Mouse (Mus musculus) neural tube, embryonic 11.5 days (tissue): ENCODE measurements around the gene Ino80d. TPM values are rescaled to one million over a fixed set of nuclear protein-coding genes. Genes with fewer than 3 reads are reported as not detected.

ENCODE experiments used
- ATAC-seq: fragments of 200-750 bp; cut with Nextera tagmentation; 2 replicates; pipeline ENCODE4 v1.8.0; 2017; ENCODE audit warnings: moderate number of reproducible peaks, mild to moderate bottlenecking, moderate TSS enrichment, moderate library complexity; ENCODE audit not compliant: insufficient read depth, low FRiP score, low TSS enrichment
- DNase-seq: peaks from one replicate; pipeline ENCODE4 v3.0.0-alpha.2; 2015; ENCODE audit warnings: low spot score
- H3K27ac ChIP-seq: fragments of 300-500 bp; sonication (generic); 2 replicates; pipeline ENCODE4 v1.5.1; 2014; ENCODE audit warnings: low read depth, mild to moderate bottlenecking, low read length
- H3K27me3 ChIP-seq: fragments of 300-500 bp; sonication (generic); 2 replicates; pipeline ENCODE4 v1.6.1; 2014; ENCODE audit warnings: mild to moderate bottlenecking, low read length, mixed read lengths; ENCODE audit not compliant: control insufficient read depth, insufficient read depth
- H3K36me3 ChIP-seq: fragments of 300-500 bp; sonication (generic); 2 replicates; pipeline ENCODE4 v1.6.1; 2014; ENCODE audit warnings: mild to moderate bottlenecking, low read length, moderate library complexity, mixed read lengths; ENCODE audit not compliant: control insufficient read depth, insufficient read depth
- H3K4me1 ChIP-seq: fragments of 300-500 bp; sonication (generic); 2 replicates; pipeline ENCODE4 v1.6.1; 2014; ENCODE audit warnings: low read length, mixed read lengths; ENCODE audit not compliant: control insufficient read depth, insufficient read depth
- H3K4me2 ChIP-seq: fragments of 300-500 bp; sonication (generic); 2 replicates; pipeline ENCODE4 v1.6.1; 2014; ENCODE audit warnings: low read depth, mild to moderate bottlenecking, moderate library complexity
- H3K4me3 ChIP-seq: fragments of 300-500 bp; sonication (generic); 2 replicates; pipeline ENCODE4 v1.5.1; 2014; ENCODE audit warnings: low read depth, low read length
- H3K9ac ChIP-seq: fragments of 300-500 bp; sonication (generic); 2 replicates; pipeline ENCODE4 v1.6.1; 2014; ENCODE audit warnings: mild to moderate bottlenecking, low read length
- H3K9me3 ChIP-seq: fragments of 300-500 bp; sonication (generic); 2 replicates; pipeline ENCODE4 v1.6.1; 2016; ENCODE audit warnings: low read length; ENCODE audit not compliant: control insufficient read depth
- WGBS: fragments of 180-500 bp; shearing (Covaris S2); extraction: QIAGEN DNeasy Blood & Tissue Kit; methylation state at CpG from one replicate; pipeline ENCODE4 v1.1.7; 2014; 5-methylcytosine and 5-hydroxymethylcytosine counted together
- polyA plus RNA-seq: library from polyadenylated mRNA; unstranded; fragments of >200 nt; fragmentation: Nextera tagmentation; extraction: Ambion mirVana; gene quantifications from 2 replicates; pipeline ENCODE4 v1.2.1, GENCODE M21; 2014

Ino80d gene
- polyA plus RNA-seq, 1 experiment from 2014 or later = 6.8 TPM

GRCm38 (mm10) chr1:62946987-62947386 lies 167.5 kb downstream of the Ino80d start:
- ATAC-seq (no peak), DNase-seq (no peak)
- 61% methylated on average over 5 of the region's 5 CpGs for WGBS
- Histone ChIP-seq H3K27ac (no peak overlapping the region), H3K4me2 (no peak overlapping the region), H3K4me3 (no peak overlapping the region), H3K27me3 (no peaks in the 10 kb centered on the region), H3K9me3 (no peaks in the 10 kb centered on the region), H3K36me3 (no peaks in the 10 kb centered on the region), H3K9ac (no peak overlapping the region), H3K4me1 (0 out of 2 replicates have a peak, but pooled peaks cover 2% of the 10 kb centered on the region)

- Histone ChIP-seq H3K36me3 (no peaks in the 10 kb centered on the region), H3K9me3 (no peaks in the 10 kb centered on the region), H3K4me2 (no peak overlapping the region), H3K4me1 (peaks cover 9% of the 10 kb centered on the region; the same call in 1 of the 2 replicates), H3K27ac (no peak overlapping the region), H3K4me3 (no peak overlapping the region), H3K27me3 (no peaks in the 10 kb centered on the region), H3K9ac (no peak overlapping the region)
- DNase-seq = no peak
- 82% methylated on average over 10 of the region's 10 CpGs for WGBS
- ATAC-seq = no peak
Measured at GRCm38 (mm10) chr1:62934752-62935329, 179.6 kb downstream of the Ino80d start.

- peak; percentile 42 for DNase-seq
- H3K27me3 ChIP-seq = no peaks in the 10 kb centered on the region
- 71% methylated on average over 9 of the region's 9 CpGs for WGBS
- peaks cover 9% of the 10 kb centered on the region; the same call in 1 of the 2 replicates for H3K4me1 ChIP-seq
- no peak overlapping the region for H3K9ac ChIP-seq
- H3K9me3 ChIP-seq = no peaks in the 10 kb centered on the region
- H3K4me2 ChIP-seq = no peak overlapping the region
- H3K36me3 ChIP-seq = no peaks in the 10 kb centered on the region
- no peak overlapping the region for H3K4me3 ChIP-seq
- ATAC-seq = no peak
- H3K27ac ChIP-seq = no peak overlapping the region
Measured at GRCm38 (mm10) chr1:62934100-62934513, 180.4 kb downstream of the Ino80d start.

- no peak for ATAC-seq
- Histone ChIP-seq H3K9me3 (no peaks in the 10 kb centered on the region), H3K4me2 (no peak overlapping the region), H3K9ac (no peak overlapping the region), H3K27me3 (no peaks in the 10 kb centered on the region), H3K36me3 (no peaks in the 10 kb centered on the region), H3K4me1 (peaks cover 9% of the 10 kb centered on the region; the same call in 1 of the 2 replicates), H3K4me3 (no peak overlapping the region), H3K27ac (no peak overlapping the region)
- no peak for DNase-seq
- 71% methylated on average over 15 of the region's 15 CpGs for WGBS
Measured at GRCm38 (mm10) chr1:62933288-62934099, 181.0 kb downstream of the Ino80d start.

- no peak; the same call in 1 of the 2 replicates for ATAC-seq
- H3K27me3 ChIP-seq = no peaks in the 10 kb centered on the region
- H3K36me3 ChIP-seq = no peaks in the 10 kb centered on the region
- no peak overlapping the region for H3K27ac ChIP-seq
- H3K9me3 ChIP-seq = no peaks in the 10 kb centered on the region
- peaks cover 5% of the 10 kb centered on the region; the same call in 1 of the 2 replicates for H3K4me1 ChIP-seq
- DNase-seq = peak; percentile 80
- H3K4me2 ChIP-seq = no peak overlapping the region
- WGBS = 2% methylated on average over 8 of the region's 8 CpGs
- no peak overlapping the region for H3K4me3 ChIP-seq
- no peak overlapping the region for H3K9ac ChIP-seq
Measured at GRCm38 (mm10) chr1:62929477-62929876, 185.0 kb downstream of the Ino80d start.

GRCm38 (mm10) chr1:62919219-62919618 lies 195.2 kb downstream of the Ino80d start:
- Histone ChIP-seq H3K4me3 (no peak overlapping the region), H3K4me2 (no peak overlapping the region), H3K27me3 (no peaks in the 10 kb centered on the region), H3K9me3 (no peaks in the 10 kb centered on the region), H3K27ac (no peak overlapping the region), H3K36me3 (no peaks in the 10 kb centered on the region), H3K4me1 (no peaks in the 10 kb centered on the region), H3K9ac (no peak overlapping the region)
- 93% methylated on average over 6 of the region's 6 CpGs for WGBS
- DNase-seq (no peak), ATAC-seq (no peak)

- no peak for ATAC-seq
- 76% methylated on average over 9 of the region's 9 CpGs for WGBS
- Histone ChIP-seq H3K27me3 (no peaks in the 10 kb centered on the region), H3K4me3 (no peak overlapping the region), H3K4me2 (no peak overlapping the region), H3K9me3 (no peaks in the 10 kb centered on the region), H3K36me3 (no peaks in the 10 kb centered on the region), H3K9ac (no peak overlapping the region), H3K27ac (no peak overlapping the region), H3K4me1 (no peaks in the 10 kb centered on the region)
- DNase-seq = no peak
Measured at GRCm38 (mm10) chr1:62916609-62917008, 197.9 kb downstream of the Ino80d start.

GRCm38 (mm10) chr1:62914495-62914894 lies 200.0 kb downstream of the Ino80d start:
- H3K27me3 ChIP-seq = no peaks in the 10 kb centered on the region
- no peak for DNase-seq
- 87% methylated on average over 6 of the region's 6 CpGs for WGBS
- no peak overlapping the region for H3K4me3 ChIP-seq
- no peak for ATAC-seq
- H3K9me3 ChIP-seq = no peaks in the 10 kb centered on the region
- H3K9ac ChIP-seq = no peak overlapping the region
- H3K36me3 ChIP-seq = no peaks in the 10 kb centered on the region
- no peaks in the 10 kb centered on the region for H3K4me1 ChIP-seq
- H3K4me2 ChIP-seq = no peak overlapping the region
- H3K27ac ChIP-seq = no peak overlapping the region

GRCm38 (mm10) chr1:62911426-62911825 lies 203.0 kb downstream of the Ino80d start:
- Histone ChIP-seq H3K9ac (no peak overlapping the region), H3K4me3 (no peak overlapping the region), H3K36me3 (no peaks in the 10 kb centered on the region), H3K27ac (no peak overlapping the region), H3K27me3 (no peaks in the 10 kb centered on the region), H3K4me2 (no peak overlapping the region), H3K4me1 (no peaks in the 10 kb centered on the region), H3K9me3 (no peaks in the 10 kb centered on the region)
- no peak for ATAC-seq
- WGBS = 58% methylated on average over 7 of the region's 7 CpGs
- DNase-seq = no peak
